Mouse (Mus musculus): ENCODE results near the gene Cela1. TPM values are rescaled to one million over a fixed set of nuclear protein-coding genes. Genes with fewer than 3 reads are reported as not detected.

Cela1 gene
- polyA plus RNA-seq (2012; ENCODE audit: low replicate concordance) = 4.6 and 12.9 TPM in 2 replicates

GRCm38 (mm10) chr15:100687430-100687971 is at the start of gene Cela1:
TSS of gene Cela1 (minus strand) at chr15:100687921.

GRCm38 (mm10) chr15:100729281-100729985 is 41.7 kb upstream of the Cela1 start, which contains the start of gene Galnt6:
TSS of gene Galnt6 (minus strand) at chr15:100729376.

GRCm38 (mm10) chr15:100669337-100669736 is 18.4 kb downstream of the Cela1 start, which contains the start of gene Bin2:
TSS of gene Bin2 (minus strand) at chr15:100669553.

GRCm38 (mm10) chr15:100636700-100637501 is 50.8 kb downstream of the Cela1 start, which contains the start of gene Smagp:
TSS of gene Smagp (minus strand) at chr15:100636940.

Other genes with a start within 250 kb of the Cela1 start
- gene Letmd1, start 218.9 kb downstream of the Cela1 start, polyA plus RNA-seq (2012; ENCODE audit: low replicate concordance) = 6.8 and 36.4 TPM in 2 replicates
- gene Csrnp2, start 192.4 kb downstream of the Cela1 start, polyA plus RNA-seq (2012; ENCODE audit: low replicate concordance) = 1.6 and 1.7 TPM in 2 replicates
- gene Tfcp2, start 135.9 kb downstream of the Cela1 start, polyA plus RNA-seq (2012; ENCODE audit: low replicate concordance) = 2.4 and 3.4 TPM in 2 replicates
- gene Pou6f1, start 87.9 kb downstream of the Cela1 start, polyA plus RNA-seq (2012; ENCODE audit: low replicate concordance) = 20.5 and 35.0 TPM in 2 replicates
- gene Dazap2, start 72.6 kb downstream of the Cela1 start, polyA plus RNA-seq (2012; ENCODE audit: low replicate concordance) = 33.9 and 56.9 TPM in 2 replicates
- 24.7 and 54.4 TPM in 2 replicates for gene Smagp, start 51.0 kb downstream of the Cela1 start, polyA plus RNA-seq (2012; ENCODE audit: low replicate concordance)
- 86.9 and 195 TPM in 2 replicates for gene Bin2, start 18.4 kb downstream of the Cela1 start, polyA plus RNA-seq (2012; ENCODE audit: low replicate concordance)
- 5.8 and 9.5 TPM in 2 replicates for gene Galnt6, start 41.5 kb upstream of the Cela1 start, polyA plus RNA-seq (2012; ENCODE audit: low replicate concordance)
- 2.9 and 5.0 TPM in 2 replicates for gene Slc4a8, start 73.8 kb upstream of the Cela1 start, polyA plus RNA-seq (2012; ENCODE audit: low replicate concordance)
- gene Scn8a, start 181.9 kb upstream of the Cela1 start, polyA plus RNA-seq (2012; ENCODE audit: low replicate concordance) = 0.19 TPM in 1 of 2 replicates, not detected in the other